Mouse (Mus musculus) urinary bladder, adult 18-20 months (tissue): Measurements from ENCODE around the gene Vsig10.
"Not testable (repeated sequence)": the region's sequence is repeated elsewhere in the genome, so short reads cannot be mapped to it uniquely, and the experiment has no call there.

Experiments
- DNase-seq, 2 experiments: peaks; one replicate each; pipeline ENCODE4 v3.0.0; 2022; ENCODE audit warnings: low spot score in 2 of 2, mixed read lengths in 2 of 2

Vsig10 gene

DNA sequence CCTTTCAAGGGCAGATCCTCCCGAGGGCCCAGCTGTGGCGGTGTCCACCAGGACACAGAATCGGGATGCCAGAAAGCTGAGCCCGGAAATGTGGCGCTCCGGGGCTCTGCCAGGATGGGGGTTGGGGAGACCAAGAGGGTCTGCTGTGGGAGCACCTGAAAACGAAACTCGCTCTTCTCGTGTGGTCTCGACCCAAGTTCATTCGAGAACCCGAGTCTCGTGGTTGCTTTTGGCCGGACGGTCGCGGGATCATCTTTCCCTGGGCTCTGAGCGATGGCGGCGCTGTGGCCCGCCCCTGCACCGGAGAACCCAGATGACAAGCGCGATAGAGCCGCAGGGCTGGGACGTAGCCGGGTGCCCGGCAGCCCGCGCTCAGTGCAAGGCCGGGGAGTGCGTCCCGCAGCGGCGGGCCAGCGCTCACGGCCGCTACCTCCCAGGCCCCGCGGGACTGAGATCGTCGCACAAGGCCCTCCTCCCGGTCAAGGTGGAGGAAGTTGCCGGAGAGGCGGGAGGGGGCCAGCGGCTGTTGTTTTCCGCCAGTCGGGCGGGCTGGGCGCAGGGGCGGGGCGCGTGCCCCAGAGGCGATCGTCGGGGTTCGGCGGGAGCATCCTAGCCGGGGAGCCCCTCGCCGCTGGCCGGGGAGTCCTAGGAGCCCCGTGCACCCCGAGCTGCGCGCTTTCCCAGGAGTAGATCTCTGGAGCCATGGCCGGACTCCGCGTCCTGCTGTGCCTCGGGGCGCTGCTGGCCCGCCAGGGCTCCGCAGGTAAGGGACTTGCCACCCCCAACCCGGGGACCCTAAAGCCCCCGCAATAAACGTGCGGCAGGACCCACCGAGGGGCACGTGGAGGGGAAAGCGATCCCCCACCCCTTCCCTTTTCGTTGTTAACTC is at the start of gene Vsig10:
Vsig10 (plus strand) TSS at position 343 of the 889 bp plus-strand sequence.
- peak; percentile 66 to 77 for DNase-seq

GRCm38 (mm10) chr5:117269395-117269794 is 49.5 kb upstream of the Vsig10 start:
- no peak for DNase-seq

DNA sequence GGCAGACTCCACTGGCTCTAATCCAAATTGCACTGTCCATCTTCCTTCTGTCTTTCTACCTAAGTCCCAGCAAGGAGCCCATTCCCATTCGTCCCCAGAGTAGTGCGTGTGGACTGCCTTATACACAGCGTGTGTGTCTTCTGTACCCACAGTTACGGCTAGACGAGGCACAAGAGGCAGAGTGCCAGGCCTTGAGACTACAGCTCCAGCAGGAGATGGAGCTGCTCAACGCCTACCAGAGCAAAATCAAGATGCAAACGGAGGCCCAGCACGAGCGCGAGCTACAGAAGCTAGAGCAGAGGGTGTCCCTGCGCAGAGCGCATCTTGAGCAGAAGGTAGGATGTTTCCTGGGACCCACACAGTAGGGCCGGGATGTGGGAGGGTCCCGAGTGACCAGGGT is 46.9 kb upstream of the Vsig10 start:
- DNase-seq = no peak

DNA sequence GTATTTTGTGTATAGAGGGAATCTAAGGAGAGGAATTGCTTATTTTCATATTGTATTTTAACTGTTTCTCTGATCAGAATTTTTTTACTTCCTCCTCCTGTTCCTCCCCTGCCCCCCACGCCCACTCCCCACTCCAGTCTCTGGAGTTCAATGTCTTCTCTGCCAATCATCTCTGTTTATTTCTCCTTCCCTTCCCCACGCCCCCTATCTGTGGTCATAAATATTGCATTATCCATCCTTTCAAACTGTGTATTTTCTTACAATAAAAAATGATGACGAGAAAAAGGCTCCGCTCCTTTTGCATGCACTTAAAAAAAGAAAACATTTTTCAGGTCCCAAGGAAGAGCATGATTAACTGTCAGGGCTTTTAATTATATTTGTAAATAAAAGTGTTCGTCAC is 44.1 kb upstream of the Vsig10 start:
- no peak for DNase-seq

DNA sequence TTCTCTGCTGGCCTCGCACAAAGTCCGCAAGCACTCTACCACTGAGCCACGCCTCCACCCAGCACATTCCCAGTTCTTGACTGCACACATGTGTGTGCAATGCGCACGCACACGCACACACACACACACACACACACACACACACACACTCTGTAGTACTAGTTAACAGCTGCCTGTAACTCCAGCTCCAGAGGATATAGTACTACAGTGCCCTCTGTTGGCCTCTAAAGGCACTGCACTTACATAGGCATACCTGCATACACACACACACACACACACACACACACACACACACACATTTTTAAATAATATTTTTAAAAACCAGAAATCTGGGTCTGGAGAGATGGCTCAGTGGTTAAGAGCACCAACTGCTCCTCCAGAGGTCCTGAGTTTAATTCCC is 41.1 kb upstream of the Vsig10 start:
- no peak for DNase-seq

DNA sequence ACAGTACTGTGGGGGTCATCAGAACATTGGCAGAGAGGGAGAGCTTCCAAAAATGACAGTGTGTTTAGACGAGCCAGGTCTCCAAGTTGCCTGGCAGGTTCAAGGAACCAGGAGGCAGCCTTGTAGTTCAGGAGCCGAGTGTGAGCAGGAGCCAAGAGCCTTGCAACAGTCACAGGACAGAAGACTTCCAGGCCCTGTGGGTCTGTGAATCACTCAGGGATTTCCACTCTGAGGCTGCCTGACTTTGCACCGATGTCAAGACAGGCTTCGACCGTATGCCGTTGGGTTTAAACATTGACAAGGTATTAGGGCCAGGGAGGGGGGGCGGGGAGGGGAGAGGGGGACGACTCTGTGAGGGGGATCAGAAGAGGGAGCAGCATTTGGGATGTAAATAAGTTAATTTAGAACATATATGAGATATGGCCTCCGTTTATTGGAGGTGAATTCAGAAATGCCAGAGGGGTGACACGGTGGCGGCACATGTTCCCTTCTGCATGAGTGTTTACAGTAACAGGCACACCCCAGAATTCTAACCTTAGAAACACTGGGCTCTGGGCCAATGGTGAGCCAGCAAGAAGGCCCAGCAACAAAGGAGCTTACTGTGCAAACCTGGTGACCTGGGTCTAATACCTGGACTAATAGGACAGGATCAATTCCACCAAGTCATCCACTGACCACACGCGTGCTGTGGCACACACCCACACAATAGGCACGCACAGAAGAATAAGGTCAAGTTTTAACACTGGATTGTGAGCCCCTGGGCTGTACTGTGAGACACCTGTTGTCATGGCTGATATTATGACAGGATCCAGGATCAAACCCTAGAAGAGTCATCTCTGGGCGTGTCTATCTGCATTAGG is 39.8 kb upstream of the Vsig10 start:
- DNase-seq = peak; percentile 68 to 79

DNA sequence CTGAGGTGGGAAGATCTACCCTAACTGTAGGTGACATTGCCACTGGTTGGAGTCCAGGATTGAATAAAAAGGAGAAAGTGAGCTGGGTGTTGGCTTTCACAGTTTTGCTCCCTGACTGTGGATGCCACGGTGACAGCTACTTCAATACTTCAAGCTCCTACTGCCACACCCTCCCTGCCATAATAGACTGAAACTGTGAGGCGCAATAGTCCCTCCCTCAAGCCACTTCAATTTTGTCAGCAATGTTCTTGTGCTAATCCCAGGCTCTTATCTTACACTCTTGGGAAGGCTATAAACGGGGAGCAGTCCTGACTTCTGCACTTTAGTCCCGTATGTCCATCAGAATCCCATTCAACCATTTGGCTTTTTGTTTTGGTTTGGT is 39.2 kb upstream of the Vsig10 start:
- DNase-seq = no peak

DNA sequence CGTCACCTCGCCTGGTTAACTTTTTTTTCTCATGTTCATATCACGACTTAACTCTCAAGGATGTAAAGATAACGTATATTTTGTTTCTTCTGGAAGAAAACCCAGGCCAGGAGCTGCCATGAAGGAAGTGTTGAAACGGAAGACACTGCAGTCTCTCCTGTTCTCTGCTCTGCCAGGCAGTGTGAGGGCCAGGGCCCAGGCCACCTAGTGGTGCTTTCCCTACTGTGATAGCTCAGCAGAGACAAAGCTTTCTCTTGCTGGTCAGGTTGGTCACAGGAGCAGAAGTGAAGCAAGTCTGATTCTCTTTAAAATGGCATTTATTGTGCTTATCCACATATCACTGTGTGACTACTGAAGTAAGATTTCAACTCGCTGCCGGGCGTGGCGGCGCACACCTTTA is 37.3 kb upstream of the Vsig10 start:
- no peak for DNase-seq

- no peak for DNase-seq
Observed at GRCm38 (mm10) chr5:117282360-117282759, 36.5 kb upstream of the Vsig10 start.

GRCm38 (mm10) chr5:117284029-117284428 is 34.9 kb upstream of the Vsig10 start:
- DNase-seq = no peak

DNA sequence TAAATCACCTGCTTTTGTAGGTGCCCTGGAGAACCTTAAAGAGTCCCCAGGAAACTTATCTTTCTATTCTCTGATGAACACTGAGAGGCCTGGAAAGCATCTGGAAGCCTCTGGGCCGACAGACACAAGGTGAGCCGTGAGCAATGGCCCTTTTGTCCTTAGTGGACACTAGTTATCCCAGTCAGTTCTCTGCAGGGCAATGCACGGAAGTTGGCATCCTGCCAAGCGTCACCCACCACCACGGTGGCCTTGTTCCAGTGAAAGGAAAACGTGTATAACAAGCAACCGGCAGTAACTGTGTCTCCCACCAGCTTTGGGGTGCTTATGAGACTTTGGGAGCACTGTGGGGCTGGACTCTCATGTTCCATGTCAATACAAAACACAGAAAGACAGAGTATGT is 34.2 kb upstream of the Vsig10 start:
- DNase-seq = no peak

DNA sequence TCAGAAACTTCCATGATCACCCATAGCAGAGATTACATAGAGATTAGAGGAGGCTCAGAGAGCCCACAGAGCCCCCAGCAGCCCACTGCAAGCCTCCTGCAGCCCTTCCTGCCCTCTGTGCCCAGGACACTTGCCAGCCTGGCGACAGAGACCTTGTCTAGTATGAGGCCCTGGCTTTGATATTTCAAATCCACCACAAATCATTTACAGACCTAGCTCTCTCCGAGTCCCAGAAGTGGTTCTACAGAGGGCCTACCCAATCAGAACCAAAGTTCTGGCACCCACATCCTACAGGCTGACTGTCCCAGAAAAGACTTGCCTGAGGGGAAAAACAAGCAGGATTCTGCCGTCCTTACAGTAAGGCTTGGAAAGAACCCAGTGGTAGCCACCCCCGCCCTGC is 33.6 kb upstream of the Vsig10 start:
- DNase-seq = no peak

DNA sequence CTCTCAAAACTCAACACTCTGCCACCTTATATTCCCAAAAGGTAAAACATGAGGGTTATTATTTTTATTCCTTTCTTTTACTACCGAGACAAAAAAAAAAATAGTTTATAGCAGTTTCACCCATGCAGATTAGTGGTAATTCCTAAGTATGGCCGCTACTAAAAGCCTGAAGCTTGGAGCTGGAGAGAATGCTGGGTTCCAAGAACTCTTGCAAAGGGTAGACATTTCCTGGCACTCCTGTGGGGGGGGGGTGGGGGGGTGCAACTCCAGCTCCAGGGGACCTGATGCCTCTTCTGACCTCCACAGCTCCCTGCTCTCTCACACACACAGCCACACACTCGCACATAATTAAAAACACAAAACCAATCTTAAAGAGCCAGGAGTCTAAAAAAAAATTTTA is 32.6 kb upstream of the Vsig10 start:
- DNase-seq = no peak

DNA sequence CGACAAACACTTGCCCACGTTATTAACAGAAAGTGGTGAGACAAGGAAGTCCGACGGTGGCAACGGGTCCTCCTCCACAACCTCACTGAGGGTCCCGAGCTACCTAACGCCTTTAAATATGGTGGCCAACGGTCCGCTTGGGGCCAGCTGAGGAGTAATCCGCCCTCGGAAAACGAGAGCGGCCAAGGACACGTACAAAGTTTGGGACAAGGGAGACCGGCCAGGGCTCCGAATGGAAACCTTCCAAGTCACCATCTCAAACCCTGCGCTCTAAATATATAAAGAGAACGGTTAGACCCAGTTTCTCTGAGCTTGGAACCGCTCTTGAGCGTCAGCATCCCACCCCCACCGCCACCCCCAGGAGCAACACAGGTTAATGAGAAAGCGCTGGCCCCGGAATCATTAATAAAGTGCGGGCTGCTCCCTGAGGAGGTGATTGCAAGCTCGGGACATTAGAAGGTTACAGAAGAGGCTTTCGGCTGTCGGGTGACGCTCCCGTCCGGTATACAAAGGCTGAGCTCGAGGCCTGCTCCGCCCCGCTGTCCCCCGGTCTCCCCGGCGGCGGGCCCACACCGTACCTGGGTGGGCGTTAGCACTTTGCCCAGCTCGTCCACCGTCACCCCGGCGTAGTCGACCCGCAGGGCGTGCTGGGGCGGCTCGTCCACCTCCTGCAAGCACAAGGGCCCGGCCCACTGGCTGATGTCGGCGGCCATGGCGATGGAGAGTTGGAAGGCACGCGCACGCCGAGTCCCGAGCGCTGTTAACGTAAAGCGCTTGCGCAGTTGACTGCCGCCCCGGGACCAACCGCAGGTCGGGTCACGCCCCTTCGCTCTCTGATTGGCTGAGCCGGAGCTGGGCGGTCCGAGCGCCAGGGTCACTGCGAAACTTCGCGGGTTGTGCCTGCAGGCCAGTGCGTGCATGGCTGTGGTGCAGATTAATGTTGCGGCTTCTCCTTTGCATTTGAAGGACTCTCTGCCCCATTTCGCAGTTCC is 31.8 kb upstream of the Vsig10 start, which contains the start of gene Pebp1:
Pebp1 (minus strand) TSS at position 795 of the 992 bp plus-strand sequence.
- DNase-seq = peak; percentile 87 to 94

GRCm38 (mm10) chr5:117289646-117290045 is 29.2 kb upstream of the Vsig10 start:
- DNase-seq = no peak

GRCm38 (mm10) chr5:117290081-117290480 is 28.8 kb upstream of the Vsig10 start:
- no peak for DNase-seq

DNA sequence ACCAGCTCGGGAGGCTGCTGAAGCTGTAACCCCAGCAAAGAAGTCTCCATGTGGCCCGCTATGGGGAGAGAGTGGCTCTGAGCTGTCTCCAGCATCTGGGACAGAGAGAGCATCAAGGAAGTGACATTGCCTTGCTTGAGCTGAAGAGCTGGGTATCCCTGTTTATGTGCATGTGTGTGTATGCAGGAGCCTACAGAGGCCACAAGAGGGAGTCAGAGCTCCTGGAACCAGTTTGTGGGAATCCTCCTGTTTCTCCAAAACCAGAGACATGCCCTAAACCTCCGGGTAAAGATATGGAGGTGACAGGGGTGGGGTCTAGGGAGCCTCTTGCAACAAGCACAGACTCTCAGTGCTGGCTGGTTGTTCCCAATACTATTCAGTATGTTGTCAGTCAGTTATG is 27.6 kb upstream of the Vsig10 start:
- DNase-seq = no peak

GRCm38 (mm10) chr5:117292547-117292946 is 26.3 kb upstream of the Vsig10 start:
- DNase-seq = no peak

GRCm38 (mm10) chr5:117293776-117294175 is 25.1 kb upstream of the Vsig10 start:
- not testable (repeated sequence) for DNase-seq

DNA sequence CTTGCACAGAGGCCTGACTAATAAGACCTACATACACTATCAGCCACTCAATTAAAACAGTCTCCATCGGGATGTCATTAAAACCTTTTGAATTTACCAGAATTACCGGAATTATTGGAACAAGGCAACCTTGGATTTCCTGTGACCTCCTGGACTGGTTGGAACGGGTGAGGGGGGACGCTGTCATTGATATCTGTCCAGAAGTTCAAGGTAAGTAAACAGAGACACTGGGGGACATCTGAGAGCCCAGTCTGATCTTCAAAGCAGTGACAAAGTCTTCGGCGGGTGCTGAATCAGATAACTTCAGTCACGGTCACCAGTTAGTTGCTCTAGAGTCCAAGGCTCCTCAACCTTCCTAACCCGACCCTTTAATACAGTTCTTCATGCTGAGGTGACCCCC is 23.9 kb upstream of the Vsig10 start:
- DNase-seq = no peak

DNA sequence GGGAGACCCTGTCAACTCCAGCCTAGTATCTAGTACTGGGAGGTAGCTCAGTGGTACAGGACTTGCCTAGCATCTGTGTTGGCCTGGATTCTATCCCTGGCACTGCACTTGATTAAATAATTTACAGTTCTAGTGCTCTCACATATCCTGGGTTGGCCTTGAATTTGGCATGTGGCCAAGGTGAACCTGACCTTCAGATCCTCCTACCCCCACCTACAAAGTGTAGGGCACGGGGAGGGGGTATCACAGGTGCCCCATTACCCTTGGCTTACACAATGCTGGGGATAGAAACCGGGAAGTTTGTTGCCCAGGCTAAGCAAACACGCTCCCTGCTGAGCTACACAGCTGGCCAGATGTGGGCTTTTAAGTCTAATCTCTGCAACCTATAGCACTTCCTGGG is 16.0 kb upstream of the Vsig10 start:
- DNase-seq = no peak
